Mouse (Mus musculus): ENCODE results near the gene Selenom. TPM values are rescaled to one million over a fixed set of nuclear protein-coding genes. Genes with fewer than 3 reads are reported as not detected.

Gene Selenom
- polyA plus RNA-seq, 1 experiment, result 13.8 TPM

DNA sequence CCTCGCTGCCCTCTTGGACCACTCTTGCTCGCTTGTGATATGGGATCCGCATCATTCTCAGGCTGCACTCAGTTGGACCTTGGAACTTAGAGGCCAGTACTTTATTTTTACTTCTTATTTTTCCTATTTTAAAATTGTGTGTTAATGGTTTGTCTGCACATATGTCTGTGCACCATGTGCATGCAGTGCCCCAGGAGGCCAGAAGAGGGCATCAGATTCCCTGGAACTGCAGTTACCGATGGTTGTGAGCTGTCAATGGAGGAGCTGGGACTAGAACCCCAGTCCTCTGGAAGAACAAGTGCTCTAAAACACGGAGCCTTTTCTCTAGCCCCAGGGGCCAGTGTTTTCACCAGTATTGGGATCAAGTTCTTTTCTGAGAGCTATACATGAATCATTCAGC is 29.9 kb downstream of the Selenom start:
- H3K4me3 ChIP-seq (ENCODE audit: control insufficient read depth, low read depth, low read length), result no peak overlapping the region
- H3K27me3 ChIP-seq (ENCODE audit: control insufficient read depth, insufficient read depth, low read length), result no peaks in the 10 kb centered on the region
- no peaks in the 10 kb centered on the region for H3K36me3 ChIP-seq (ENCODE audit: control insufficient read depth, insufficient read depth, low read length)
- TF ChIP-seq POLR2A (IDR thresholded peaks at IDR 0.05; ENCODE audit: control insufficient read depth, low read depth, low read length) (no peak), CTCF (IDR thresholded peaks at IDR 0.05; ENCODE audit: control insufficient read depth, insufficient read depth, insufficient replicate concordance, low read depth, low read length) (peak; percentile 62; the same call in 1 of the 2 replicates)
- peaks cover 5% of the 10 kb centered on the region for H3K4me1 ChIP-seq (ENCODE audit: control insufficient read depth, insufficient read depth, low read length)
- no peak overlapping the region for H3K27ac ChIP-seq (ENCODE audit: control insufficient read depth, insufficient read depth, low read depth, low read length)

DNA sequence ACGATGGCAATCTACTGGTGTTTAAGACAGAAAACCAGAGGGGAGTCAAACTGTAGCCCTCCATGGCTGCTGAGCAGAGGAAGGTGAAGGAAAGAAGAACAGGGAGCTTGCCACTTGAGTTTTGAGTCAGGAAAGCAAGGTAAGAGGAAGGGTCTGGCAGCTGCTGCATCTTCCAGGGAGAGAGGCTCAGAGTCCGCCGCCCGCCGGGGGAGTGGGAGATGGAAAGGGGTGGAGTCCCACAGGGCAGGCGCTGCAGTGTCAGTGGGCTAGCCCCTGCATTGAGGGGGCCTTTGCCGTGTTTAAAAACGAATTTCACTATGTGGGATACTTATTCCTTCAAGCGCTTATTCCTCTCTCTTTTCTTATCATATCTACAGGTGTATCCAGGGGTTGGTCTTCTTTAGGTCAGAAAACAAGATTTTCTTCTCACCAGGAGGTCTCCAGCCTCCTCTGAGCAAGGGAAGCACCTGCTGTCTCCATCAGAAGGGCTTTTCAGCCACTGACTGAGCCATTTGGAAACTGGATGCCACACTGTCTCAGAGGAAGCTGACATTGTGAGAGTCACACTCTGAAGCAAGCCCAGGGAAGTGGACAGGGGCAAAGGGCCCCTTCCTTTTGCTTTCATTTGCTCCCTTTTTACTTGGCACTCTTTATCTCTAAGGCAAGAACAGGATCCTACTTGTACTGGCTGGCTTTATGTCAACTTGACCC is 31.2 kb downstream of the Selenom start:
- no peaks in the 10 kb centered on the region for H3K27me3 ChIP-seq (ENCODE audit: control insufficient read depth, insufficient read depth, low read length)
- no peak for TF ChIP-seq CTCF (IDR thresholded peaks at IDR 0.05; ENCODE audit: control insufficient read depth, insufficient read depth, insufficient replicate concordance, low read depth, low read length)
- TF ChIP-seq POLR2A (IDR thresholded peaks at IDR 0.05; ENCODE audit: control insufficient read depth, low read depth, low read length), result no peak
- H3K27ac ChIP-seq (ENCODE audit: control insufficient read depth, insufficient read depth, low read depth, low read length), result no peak overlapping the region
- no peaks in the 10 kb centered on the region for H3K36me3 ChIP-seq (ENCODE audit: control insufficient read depth, insufficient read depth, low read length)
- no peak overlapping the region for H3K4me3 ChIP-seq (ENCODE audit: control insufficient read depth, low read depth, low read length)
- H3K4me1 ChIP-seq (ENCODE audit: control insufficient read depth, insufficient read depth, low read length), result no peaks in the 10 kb centered on the region; the same call in 1 of the 2 replicates

DNA sequence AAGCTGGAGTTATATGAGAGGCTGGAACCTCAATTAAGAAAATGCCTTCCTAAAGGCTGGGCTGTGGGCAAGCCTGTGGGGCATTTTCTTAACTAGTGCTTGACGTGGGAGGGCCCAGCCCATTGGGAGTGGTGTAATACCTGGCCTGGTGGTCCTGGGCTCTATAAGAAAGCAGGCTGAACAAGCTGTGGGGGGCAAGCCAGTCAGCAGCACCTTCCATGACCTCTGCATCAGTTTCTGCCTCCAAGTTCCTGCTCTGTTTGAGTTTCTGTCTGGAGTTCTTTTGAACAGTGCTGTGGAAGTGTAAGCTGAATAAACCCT is 31.7 kb downstream of the Selenom start:
- Histone ChIP-seq H3K36me3 (ENCODE audit: control insufficient read depth, insufficient read depth, low read length) (no peaks in the 10 kb centered on the region), H3K4me3 (ENCODE audit: control insufficient read depth, low read depth, low read length) (no peak overlapping the region), H3K4me1 (ENCODE audit: control insufficient read depth, insufficient read depth, low read length) (no peaks in the 10 kb centered on the region; the same call in 1 of the 2 replicates), H3K27me3 (ENCODE audit: control insufficient read depth, insufficient read depth, low read length) (no peaks in the 10 kb centered on the region), H3K27ac (ENCODE audit: control insufficient read depth, insufficient read depth, low read depth, low read length) (no peak overlapping the region)
- TF ChIP-seq CTCF (IDR thresholded peaks at IDR 0.05; ENCODE audit: control insufficient read depth, insufficient read depth, insufficient replicate concordance, low read depth, low read length), result no peak
- TF ChIP-seq POLR2A (IDR thresholded peaks at IDR 0.05; ENCODE audit: control insufficient read depth, low read depth, low read length), result no peak

DNA sequence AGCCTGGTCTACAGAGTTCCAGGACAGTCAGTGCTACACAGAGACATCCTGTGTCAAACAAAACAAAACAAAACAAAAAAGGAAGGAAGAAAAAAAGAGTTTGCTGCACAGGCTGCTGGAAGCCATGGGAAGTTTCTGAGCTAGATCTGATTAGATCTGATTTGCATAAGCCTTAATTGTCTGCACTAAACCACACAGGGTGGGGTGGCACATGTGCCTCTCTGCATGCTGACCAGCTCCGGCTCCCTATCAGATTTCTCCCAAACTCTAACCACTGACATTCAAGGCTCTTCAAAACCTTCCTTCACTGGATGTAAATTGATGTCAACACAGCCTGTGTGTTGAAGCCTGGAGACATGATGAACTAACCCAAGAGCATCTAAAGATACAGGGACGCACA is 32.6 kb downstream of the Selenom start:
- H3K4me1 ChIP-seq (ENCODE audit: control insufficient read depth, insufficient read depth, low read length), result no peaks in the 10 kb centered on the region; the same call in 1 of the 2 replicates

DNA sequence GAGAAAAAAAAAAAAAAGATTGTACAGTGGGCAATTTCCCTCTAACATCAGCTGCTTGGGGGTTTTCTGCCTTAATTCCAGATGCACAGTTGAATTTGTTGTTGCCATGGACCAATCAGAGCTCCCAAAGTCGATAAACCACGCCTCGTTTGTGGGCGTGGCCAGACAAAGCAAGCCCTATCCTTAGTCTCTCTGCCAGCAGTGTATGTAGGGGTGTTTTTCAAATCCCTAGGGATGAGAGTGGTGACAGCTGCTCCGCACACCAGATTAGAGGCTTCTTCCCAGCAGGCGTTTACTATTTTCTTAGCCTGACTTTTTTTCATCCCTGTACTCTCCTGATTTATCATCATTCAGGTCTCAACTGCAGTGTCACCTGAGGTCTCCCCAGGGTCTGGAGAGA is 33.5 kb downstream of the Selenom start:
- Histone ChIP-seq H3K4me1 (ENCODE audit: control insufficient read depth, insufficient read depth, low read length) (no peaks in the 10 kb centered on the region; the same call in 1 of the 2 replicates), H3K27ac (ENCODE audit: control insufficient read depth, insufficient read depth, low read depth, low read length) (no peak overlapping the region), H3K27me3 (ENCODE audit: control insufficient read depth, insufficient read depth, low read length) (no peaks in the 10 kb centered on the region), H3K4me3 (ENCODE audit: control insufficient read depth, low read depth, low read length) (no peak overlapping the region), H3K36me3 (ENCODE audit: control insufficient read depth, insufficient read depth, low read length) (no peaks in the 10 kb centered on the region)
- TF ChIP-seq CTCF (IDR thresholded peaks at IDR 0.05; ENCODE audit: control insufficient read depth, insufficient read depth, insufficient replicate concordance, low read depth, low read length) (no peak), POLR2A (IDR thresholded peaks at IDR 0.05; ENCODE audit: control insufficient read depth, low read depth, low read length) (no peak)

More for the DNA sequence above, 32.6 kb downstream of the Selenom start:
- no peaks in the 10 kb centered on the region for H3K36me3 ChIP-seq (ENCODE audit: control insufficient read depth, insufficient read depth, low read length)
- no peak overlapping the region for H3K27ac ChIP-seq (ENCODE audit: control insufficient read depth, insufficient read depth, low read depth, low read length)
- H3K4me3 ChIP-seq (ENCODE audit: control insufficient read depth, low read depth, low read length), result no peak overlapping the region
- no peaks in the 10 kb centered on the region for H3K27me3 ChIP-seq (ENCODE audit: control insufficient read depth, insufficient read depth, low read length)
- no peak for TF ChIP-seq CTCF (IDR thresholded peaks at IDR 0.05; ENCODE audit: control insufficient read depth, insufficient read depth, insufficient replicate concordance, low read depth, low read length)
- TF ChIP-seq POLR2A (IDR thresholded peaks at IDR 0.05; ENCODE audit: control insufficient read depth, low read depth, low read length), result no peak

DNA sequence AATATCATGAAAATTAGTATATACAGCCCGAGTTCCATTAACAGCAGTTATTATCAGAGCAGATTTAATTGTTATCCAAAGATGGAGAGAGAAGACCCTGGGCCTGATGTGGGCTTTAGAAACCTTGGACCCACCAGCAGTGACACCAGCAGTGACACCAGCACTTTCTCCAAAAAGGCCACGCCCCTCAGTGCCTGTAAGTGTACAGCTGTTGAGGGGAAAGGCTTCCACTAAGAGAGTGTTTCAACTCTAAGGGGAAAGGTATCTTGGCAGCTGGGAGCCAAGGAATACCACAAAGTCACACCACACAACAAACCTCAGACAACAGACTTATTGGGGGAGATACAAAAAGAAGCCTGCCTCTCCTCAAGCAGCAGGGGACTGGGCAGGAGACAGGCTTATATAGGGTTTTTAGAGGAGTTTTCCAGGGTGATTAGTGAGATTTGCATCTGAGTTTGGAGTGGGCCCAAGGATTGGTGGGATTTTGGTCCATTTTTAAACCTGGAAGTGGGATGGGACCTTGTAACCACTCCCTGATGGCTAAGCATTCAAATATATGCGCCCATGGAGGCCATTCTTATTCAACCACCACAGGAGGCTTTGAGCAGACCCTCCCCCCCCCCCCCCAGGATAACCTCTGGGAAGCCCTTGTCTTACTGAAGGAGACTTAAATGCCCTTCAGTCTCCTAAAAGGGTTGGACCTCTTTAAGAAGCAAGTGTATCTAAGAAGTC is 34.2 kb downstream of the Selenom start:
- no peaks in the 10 kb centered on the region; the same call in 1 of the 2 replicates for H3K4me1 ChIP-seq (ENCODE audit: control insufficient read depth, insufficient read depth, low read length)
- H3K27ac ChIP-seq (ENCODE audit: control insufficient read depth, insufficient read depth, low read depth, low read length), result no peak overlapping the region
- no peak overlapping the region for H3K4me3 ChIP-seq (ENCODE audit: control insufficient read depth, low read depth, low read length)
- no peak for TF ChIP-seq CTCF (IDR thresholded peaks at IDR 0.05; ENCODE audit: control insufficient read depth, insufficient read depth, insufficient replicate concordance, low read depth, low read length)
- no peak for TF ChIP-seq POLR2A (IDR thresholded peaks at IDR 0.05; ENCODE audit: control insufficient read depth, low read depth, low read length)
- H3K36me3 ChIP-seq (ENCODE audit: control insufficient read depth, insufficient read depth, low read length), result no peaks in the 10 kb centered on the region
- H3K27me3 ChIP-seq (ENCODE audit: control insufficient read depth, insufficient read depth, low read length), result no peaks in the 10 kb centered on the region

DNA sequence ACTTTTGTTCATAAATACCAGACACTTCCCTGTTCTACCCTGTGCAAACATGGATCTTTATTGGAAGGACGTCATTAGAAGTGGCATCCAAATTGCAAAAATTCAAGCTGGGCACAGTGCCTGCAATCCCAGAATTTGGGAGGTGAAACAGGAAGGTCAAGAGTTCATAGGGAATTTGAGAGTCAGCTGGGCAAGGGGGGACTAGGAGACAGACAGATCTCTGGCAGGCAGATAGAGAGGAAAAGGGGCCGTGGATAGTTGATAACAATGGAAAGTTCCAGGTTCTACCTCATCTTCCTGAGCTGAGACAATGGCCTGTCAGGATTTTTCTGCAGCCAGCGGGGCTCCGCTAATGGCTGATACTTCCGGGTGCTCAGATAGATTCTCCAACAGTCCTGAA is 35.3 kb downstream of the Selenom start:
- Histone ChIP-seq H3K27ac (ENCODE audit: control insufficient read depth, insufficient read depth, low read depth, low read length) (no peak overlapping the region), H3K4me3 (ENCODE audit: control insufficient read depth, low read depth, low read length) (no peak overlapping the region), H3K4me1 (ENCODE audit: control insufficient read depth, insufficient read depth, low read length) (no peaks in the 10 kb centered on the region; the same call in 1 of the 2 replicates), H3K27me3 (ENCODE audit: control insufficient read depth, insufficient read depth, low read length) (no peaks in the 10 kb centered on the region), H3K36me3 (ENCODE audit: control insufficient read depth, insufficient read depth, low read length) (no peaks in the 10 kb centered on the region)
- TF ChIP-seq CTCF (IDR thresholded peaks at IDR 0.05; ENCODE audit: control insufficient read depth, insufficient read depth, insufficient replicate concordance, low read depth, low read length) (no peak), POLR2A (IDR thresholded peaks at IDR 0.05; ENCODE audit: control insufficient read depth, low read depth, low read length) (no peak)

Data from testis, adult 2 months (tissue).